Mouse (Mus musculus) forebrain, embryonic 14.5 days (tissue): ENCODE results near the gene Tal1. TPM values are rescaled to one million over a fixed set of nuclear protein-coding genes. Genes with fewer than 3 reads are reported as not detected.

Experiments
- ATAC-seq: fragments of 200-750 bp; cut with Nextera tagmentation; 2 replicates; pipeline ENCODE4 v1.8.0; 2017; ENCODE audit warnings: mild to moderate bottlenecking, moderate library complexity
- DNase-seq: peaks from one replicate; pipeline ENCODE4 v3.0.0-alpha.2; 2015; ENCODE audit warnings: low spot score
- H3K27ac ChIP-seq: fragments of 300-500 bp; sonication (generic); 2 replicates; pipeline ENCODE4 v1.5.1; 2014; ENCODE audit warnings: low read depth, mild to moderate bottlenecking, control low read depth, low read length, moderate library complexity
- H3K27me3 ChIP-seq: fragments of 300-500 bp; sonication (generic); replicated peaks from 2 replicates; pipeline ENCODE4 v1.6.1; 2014; ENCODE audit warnings: low read length, control low read depth, mixed read lengths; ENCODE audit not compliant: control insufficient read depth, insufficient read depth
- H3K36me3 ChIP-seq: fragments of 300-500 bp; sonication (generic); 2 replicates; pipeline ENCODE4 v1.6.1; 2014; ENCODE audit warnings: low read length, control low read depth; ENCODE audit not compliant: control insufficient read depth, insufficient read depth
- H3K4me1 ChIP-seq: fragments of 300-500 bp; sonication (generic); 2 replicates; pipeline ENCODE4 v1.6.1; 2014; ENCODE audit warnings: antibody characterized with exemption, low read length, control low read depth; ENCODE audit not compliant: control insufficient read depth, insufficient read depth
- H3K4me2 ChIP-seq: fragments of 300-500 bp; sonication (generic); 2 replicates; pipeline ENCODE4 v1.6.1; 2014; ENCODE audit warnings: mild to moderate bottlenecking, control low read depth, low read length
- H3K4me3 ChIP-seq: fragments of 300-500 bp; sonication (generic); 2 replicates; pipeline ENCODE4 v1.5.1; 2014; ENCODE audit warnings: low read depth, low read length, control low read depth
- H3K9ac ChIP-seq: fragments of 300-500 bp; sonication (generic); 2 replicates; pipeline ENCODE4 v1.6.1; 2014; ENCODE audit warnings: mild to moderate bottlenecking, low read length, control low read depth, moderate library complexity
- H3K9me3 ChIP-seq: fragments of 300-500 bp; sonication (generic); replicated peaks from 2 replicates; pipeline ENCODE4 v1.6.1; 2016; ENCODE audit warnings: low read length, control low read depth, mixed read lengths; ENCODE audit not compliant: control insufficient read depth
- WGBS: fragments of 180-500 bp; shearing (Covaris S2); extraction: QIAGEN DNeasy Blood & Tissue Kit; methylation state at CpG from one replicate; pipeline ENCODE4 v1.1.7; 2014; 5-methylcytosine and 5-hydroxymethylcytosine counted together
- polyA plus RNA-seq: library from polyadenylated mRNA; unstranded; fragments of >200 nt; fragmentation: Nextera tagmentation; extraction: Ambion mirVana; gene quantifications from 2 replicates; pipeline ENCODE4 v1.2.1, GENCODE M21; 2014

Gene Tal1
- polyA plus RNA-seq, 1 experiment from 2014 or later = 1.0 TPM

DNA sequence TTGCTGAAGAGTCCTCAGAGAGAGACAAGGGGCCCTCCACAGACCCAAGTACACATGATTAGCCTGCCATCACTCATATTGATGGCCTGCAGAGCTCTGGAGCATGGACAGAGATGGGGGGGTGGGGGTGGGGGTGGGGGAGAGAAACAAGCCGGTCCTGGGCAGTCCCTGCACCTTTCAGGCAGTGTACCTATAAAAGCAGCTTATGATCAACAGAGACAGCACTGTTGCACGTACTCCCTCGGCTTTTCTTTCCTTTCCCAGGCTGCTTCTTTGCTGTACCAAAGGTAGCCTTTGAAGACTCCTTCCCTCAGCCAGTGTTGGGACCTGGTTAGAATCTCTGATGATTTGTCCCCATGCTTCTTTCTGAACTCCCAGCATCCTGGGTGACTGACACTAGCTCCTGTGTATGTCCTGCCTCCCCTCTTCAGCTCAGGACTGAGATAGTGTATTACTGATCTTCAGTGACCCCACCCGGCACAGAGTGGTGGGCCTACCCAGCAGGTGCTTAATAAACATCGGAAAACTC lies 23.7 kb downstream of the Tal1 start:
- Histone ChIP-seq H3K36me3 (no peaks in the 10 kb centered on the region), H3K4me3 (no peak overlapping the region), H3K4me1 (peaks cover 15% of the 10 kb centered on the region), H3K9me3 (no peaks in the 10 kb centered on the region), H3K9ac (peak overlapping the region; percentile 41; the same call in 1 of the 2 replicates), H3K27me3 (no peaks in the 10 kb centered on the region), H3K4me2 (0 out of 2 replicates have a peak overlapping the region, but pooled peaks have one; percentile 5), H3K27ac (0 out of 2 replicates have a peak overlapping the region, but pooled peaks have one; percentile 62)
- WGBS = 4% methylated on average over 5 of the region's 5 CpGs
- DNase-seq (no peak), ATAC-seq (no peak)

DNA sequence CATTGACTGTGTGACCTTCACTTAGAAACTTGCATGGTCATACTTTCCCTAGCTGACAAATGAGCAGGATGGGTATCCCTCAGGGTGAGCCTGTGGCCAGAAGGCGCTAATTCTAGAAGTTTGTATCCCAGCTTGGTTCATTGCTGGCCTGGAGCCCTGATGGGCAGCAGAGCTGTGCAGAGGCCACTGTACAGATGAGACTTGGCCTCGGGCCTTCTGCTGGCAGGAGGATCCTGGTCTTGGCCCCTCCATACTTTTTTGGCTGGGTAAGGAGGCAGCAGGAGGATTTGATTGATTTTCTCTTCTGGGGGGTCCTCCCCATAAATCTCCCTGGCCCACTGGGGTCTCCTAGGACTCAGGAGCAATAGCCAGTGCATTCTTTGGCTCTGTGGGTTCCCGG lies 26.8 kb downstream of the Tal1 start:
- no peak overlapping the region for H3K4me2 ChIP-seq
- ATAC-seq (no peak), DNase-seq (no peak)
- H3K27ac ChIP-seq = no peak overlapping the region
- H3K4me3 ChIP-seq = no peak overlapping the region
- 82% methylated on average over 3 of the region's 3 CpGs for WGBS
- no peaks in the 10 kb centered on the region for H3K9me3 ChIP-seq
- no peak overlapping the region for H3K9ac ChIP-seq
- H3K36me3 ChIP-seq = no peaks in the 10 kb centered on the region
- H3K27me3 ChIP-seq = no peaks in the 10 kb centered on the region
- H3K4me1 ChIP-seq = peaks cover 15% of the 10 kb centered on the region

DNA sequence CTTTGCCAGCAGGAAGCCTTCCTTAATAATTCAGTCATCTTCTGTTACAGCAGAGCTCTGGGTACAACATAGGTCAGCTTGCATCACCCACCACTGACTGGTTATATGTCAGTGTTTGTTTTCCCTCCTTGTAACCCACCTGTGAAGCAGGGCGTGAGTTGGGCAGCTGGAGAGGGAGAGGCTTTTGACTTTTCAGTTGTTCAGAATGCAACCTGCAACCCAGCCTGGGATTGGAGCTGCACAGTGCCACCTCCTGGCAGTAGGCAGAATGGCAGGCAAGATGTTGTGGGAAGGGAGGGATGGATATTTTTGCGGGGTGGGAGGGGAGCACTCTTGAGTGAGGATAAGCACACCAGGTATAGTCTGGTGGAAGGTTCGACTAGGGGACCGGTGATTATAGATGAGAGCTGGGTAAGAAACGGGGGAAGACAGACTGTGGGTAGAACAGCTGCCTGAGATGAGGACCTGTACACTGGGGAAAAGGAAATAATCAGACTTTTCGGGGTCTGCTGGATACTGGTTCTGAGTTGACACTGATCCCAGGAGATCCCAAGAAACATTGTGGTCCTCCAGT lies 29.4 kb downstream of the Tal1 start:
- whole genome bisulfite sequencing = 20% methylated on average over 6 of the region's 6 CpGs
- H3K4me3 ChIP-seq = no peak overlapping the region
- no peak overlapping the region for H3K27ac ChIP-seq
- ATAC-seq (peak; percentile 57; the same call in 1 of the 2 replicates), DNase-seq (peak; percentile 62)
- no peaks in the 10 kb centered on the region for H3K9me3 ChIP-seq
- H3K4me1 ChIP-seq = no peaks in the 10 kb centered on the region
- no peak overlapping the region for H3K9ac ChIP-seq
- no peaks in the 10 kb centered on the region for H3K27me3 ChIP-seq
- H3K4me2 ChIP-seq = no peak overlapping the region
- H3K36me3 ChIP-seq = no peaks in the 10 kb centered on the region

DNA sequence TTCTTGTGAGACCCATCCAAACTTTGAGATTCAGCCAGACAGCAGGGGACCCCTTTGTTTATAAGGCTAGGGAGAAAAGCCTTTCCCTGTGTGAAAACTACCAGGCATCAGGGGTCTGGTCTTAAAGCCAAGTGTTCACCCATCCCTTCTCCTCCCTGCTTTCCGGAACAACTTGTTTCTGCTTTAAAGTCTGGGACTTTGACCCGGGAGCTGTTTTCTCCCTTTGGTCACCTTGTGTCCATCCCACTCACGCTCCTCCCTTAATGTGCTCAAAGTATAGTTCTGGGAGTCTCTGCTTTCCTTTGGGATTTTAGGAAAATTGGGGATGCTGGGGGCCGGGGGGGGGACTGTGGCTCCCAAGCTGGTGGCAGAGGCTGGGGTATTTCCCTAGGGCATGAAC lies 30.0 kb downstream of the Tal1 start:
- no peak overlapping the region for H3K4me3 ChIP-seq
- WGBS = 71% methylated on average over 4 of the region's 4 CpGs

DNA sequence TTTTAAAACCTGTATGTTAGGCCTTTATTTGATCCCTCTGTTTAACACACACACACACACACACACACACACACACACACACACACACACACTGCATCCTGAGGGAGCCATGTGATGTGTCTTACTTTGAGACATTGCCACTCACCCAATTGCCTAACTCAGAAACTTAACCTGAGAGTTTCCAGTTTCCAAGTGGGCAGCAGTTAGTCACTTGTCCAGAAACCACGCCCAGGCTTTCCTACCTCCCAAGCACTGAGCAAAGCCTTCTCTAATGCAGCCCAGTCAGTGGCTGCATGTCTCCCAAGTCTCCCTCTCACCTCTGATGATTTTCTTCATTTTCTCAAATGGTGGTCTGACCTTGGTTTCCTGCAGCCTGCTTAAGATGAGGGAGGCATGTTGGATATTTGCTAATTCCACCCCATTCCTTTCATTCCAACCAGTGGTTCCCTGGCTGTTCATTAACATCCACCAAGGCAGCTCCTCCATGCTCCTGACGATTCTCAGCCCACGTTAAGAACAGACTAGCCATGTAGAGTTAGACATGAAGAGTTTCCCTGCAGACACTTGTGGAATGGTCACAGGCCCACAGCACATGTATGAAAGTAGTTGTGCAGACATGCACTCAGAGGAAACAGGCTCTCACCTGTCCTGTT lies 30.7 kb downstream of the Tal1 start:
- H3K36me3 ChIP-seq = no peaks in the 10 kb centered on the region
- no peaks in the 10 kb centered on the region for H3K9me3 ChIP-seq
- no peak for DNase-seq
- no peak overlapping the region for H3K9ac ChIP-seq
- 56% methylated on average over 3 of the region's 3 CpGs for whole genome bisulfite sequencing
- no peaks in the 10 kb centered on the region for H3K4me1 ChIP-seq
- H3K27ac ChIP-seq = no peak overlapping the region
- H3K27me3 ChIP-seq = no peaks in the 10 kb centered on the region
- ATAC-seq = no peak
- no peak overlapping the region for H3K4me2 ChIP-seq
- no peak overlapping the region for H3K4me3 ChIP-seq

More for the DNA sequence above, 30.0 kb downstream of the Tal1 start:
- H3K36me3 ChIP-seq = no peaks in the 10 kb centered on the region
- DNase-seq = no peak
- H3K4me2 ChIP-seq = no peak overlapping the region
- H3K27me3 ChIP-seq = no peaks in the 10 kb centered on the region
- H3K4me1 ChIP-seq = no peaks in the 10 kb centered on the region
- H3K9me3 ChIP-seq = no peaks in the 10 kb centered on the region
- H3K27ac ChIP-seq = no peak overlapping the region
- H3K9ac ChIP-seq = no peak overlapping the region
- no peak for ATAC-seq

DNA sequence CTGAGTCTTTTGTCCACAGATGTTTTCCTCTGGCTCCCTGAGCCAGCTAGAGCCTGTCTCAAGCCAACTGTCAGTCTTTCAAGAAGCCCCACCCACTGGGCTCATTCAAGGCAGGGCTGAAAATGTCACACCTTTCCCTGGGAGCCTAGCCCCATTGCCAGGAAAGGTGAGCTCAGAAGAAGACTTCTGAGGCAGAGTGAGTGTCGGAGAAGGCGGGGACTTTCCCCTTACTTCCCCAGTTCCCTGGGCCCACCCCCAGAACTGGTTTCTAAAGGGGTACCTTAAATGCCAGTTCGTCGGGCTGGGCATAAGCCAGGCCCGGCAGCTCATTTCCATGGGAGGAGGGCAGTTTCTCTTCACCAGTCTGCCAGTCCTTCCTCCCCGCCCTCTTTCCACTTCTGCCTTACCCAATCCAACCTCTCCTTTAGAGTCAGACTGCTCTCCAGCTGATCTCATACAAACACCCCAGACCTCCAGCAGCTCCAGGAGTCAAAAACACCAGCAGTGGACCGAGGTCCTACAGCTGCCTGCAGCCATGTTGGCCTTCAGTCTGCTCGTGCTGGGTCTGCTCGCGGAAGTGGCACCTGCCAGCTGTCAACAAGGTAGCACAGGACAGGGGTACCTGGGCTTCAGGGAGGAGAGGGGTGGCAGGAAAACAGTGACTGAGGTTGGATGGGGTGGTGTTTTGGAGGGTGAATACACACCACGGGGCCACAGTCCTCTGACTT lies 32.5 kb downstream of the Tal1 start, which contains the start of gene Pdzk1ip1:
TSS of gene Pdzk1ip1 (plus strand) at position 98 of the 728 bp plus-strand sequence.
- no peak within 1 kb of the TSS for H3K9ac ChIP-seq

DNA sequence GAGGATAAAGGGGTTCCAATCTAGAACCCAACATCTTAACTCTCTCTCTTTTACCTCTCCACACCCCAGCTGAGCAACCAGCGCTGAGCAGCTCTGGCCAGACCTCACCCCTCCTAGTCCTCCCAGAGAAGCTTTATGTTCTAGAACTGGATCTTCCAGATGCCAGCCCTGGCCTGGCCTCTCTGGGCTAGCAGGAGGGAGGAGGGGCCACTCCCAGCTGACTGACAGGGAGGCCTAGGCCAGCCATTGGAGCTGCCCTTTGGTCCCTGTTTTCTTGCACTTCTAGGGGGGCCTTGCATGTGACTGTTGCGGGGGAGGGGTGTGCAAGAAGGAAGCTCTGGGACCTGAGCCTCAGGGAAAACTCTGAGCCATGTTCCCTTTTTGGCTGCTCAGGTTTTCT lies 34.4 kb downstream of the Tal1 start:
- no peak for DNase-seq
- H3K27me3 ChIP-seq = peaks cover 10% of the 10 kb centered on the region; the same call in 1 of the 2 replicates
- H3K9ac ChIP-seq = no peak overlapping the region
- H3K4me1 ChIP-seq = peaks cover under 1% of the 10 kb centered on the region; the same call in 1 of the 2 replicates
- H3K4me2 ChIP-seq = no peak overlapping the region
- no peaks in the 10 kb centered on the region for H3K9me3 ChIP-seq
- H3K4me3 ChIP-seq = no peak overlapping the region
- no peak for ATAC-seq
- H3K27ac ChIP-seq = no peak overlapping the region
- 69% methylated on average over 2 of the region's 2 CpGs for WGBS
- H3K36me3 ChIP-seq = no peaks in the 10 kb centered on the region

More for the DNA sequence above, 32.5 kb downstream of the Tal1 start, which contains the start of gene Pdzk1ip1:
- no peak for ATAC-seq
- DNase-seq = no peak
- no peak within 1 kb of the TSS for H3K4me2 ChIP-seq
- H3K4me1 ChIP-seq = no peaks in the 10 kb centered on the region
- no peak within 1 kb of the TSS for H3K4me3 ChIP-seq
- H3K9me3 ChIP-seq = no peaks in the 10 kb centered on the region
- WGBS = 25% methylated on average over 11 of the region's 11 CpGs
- no peak within 1 kb of the TSS for H3K27ac ChIP-seq
- no peaks in the 10 kb centered on the region for H3K36me3 ChIP-seq
- H3K27me3 ChIP-seq = 0 out of 2 replicates have a peak, but pooled peaks cover 4% of the 10 kb centered on the region

DNA sequence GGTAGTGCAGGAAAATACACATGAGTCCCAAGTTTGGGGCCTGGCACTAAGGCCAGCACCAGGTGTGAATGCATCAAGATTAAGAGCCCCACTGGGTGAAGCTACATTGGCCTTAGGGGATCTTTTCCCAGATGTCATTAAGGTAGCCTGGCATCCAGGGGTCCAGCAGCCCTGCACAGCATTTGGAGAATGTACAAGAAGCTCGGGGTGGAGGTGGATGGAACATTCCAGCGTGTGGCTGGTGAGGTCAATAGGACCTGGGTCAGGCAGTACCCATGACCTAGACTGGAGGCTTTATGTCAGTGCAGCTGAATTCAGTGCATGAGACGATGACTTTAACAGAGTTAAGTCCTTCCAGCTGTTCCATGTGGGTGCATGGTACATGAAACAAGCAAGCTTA lies 35.6 kb downstream of the Tal1 start:
- Histone ChIP-seq H3K27ac (no peak overlapping the region), H3K4me1 (peaks cover 4% of the 10 kb centered on the region; the same call in 1 of the 2 replicates), H3K4me2 (no peak overlapping the region), H3K4me3 (no peak overlapping the region), H3K9me3 (no peaks in the 10 kb centered on the region), H3K9ac (no peak overlapping the region), H3K36me3 (no peaks in the 10 kb centered on the region), H3K27me3 (peaks cover 18% of the 10 kb centered on the region)
- WGBS = 80% methylated on average over 3 of the region's 3 CpGs
- no peak for ATAC-seq
- no peak for DNase-seq
